Mouse (Mus musculus): ENCODE results near the gene 4931422A03Rik.

- TF ChIP-seq CTCF (IDR thresholded peaks at IDR 0.05; ENCODE audit: extremely low read depth, insufficient read depth, insufficient read length, insufficient replicate concordance), result no peak
- no peak for TF ChIP-seq POLR2A (IDR thresholded peaks at IDR 0.05; ENCODE audit: low read depth, low read length)
These were observed 56.3 kb downstream of the 4931422A03Rik start for GRCm38 (mm10) chr2:103971838-103972237.

Measured in spleen, adult 2 months (tissue).